Mouse (Mus musculus): ENCODE results near the gene Piezo1.

- TF ChIP-seq CTCF (IDR thresholded peaks at IDR 0.05; ENCODE audit: extremely low read depth, insufficient read depth, low read length): no peak
- TF ChIP-seq POLR2A (IDR thresholded peaks at IDR 0.05; ENCODE audit: extremely low read depth, insufficient read depth, low read length): no peak
Observed at GRCm38 (mm10) chr8:122457171-122457570, 94.0 kb downstream of the Piezo1 start.
